9 mouse cellular contexts compared by ENCODE assay signal in genomic region chr13:78175821-78176380, GRCm38 (mm10). TPM values are rescaled to one million over a fixed set of nuclear protein-coding genes. Genes with fewer than 3 reads are reported as not detected.
DNase-seq lines count a peak whose midpoint lies in the region; ATAC-seq lines count a peak whose summit lies in the region.
"Had no signal": no experiment of that assay in that cellular context is flagged by ENCODE, and none has a peak within 500 bp of the region (broad histone marks: within the 10 kb centered on the region; RNA-seq: fewer than 3 reads in every experiment).

No protein-coding gene starts in this region.

- H3K9me3 ChIP-seq in forebrain, embryonic 12.5 days, result no peaks in the 10 kb centered on the region
- no peaks in the 10 kb centered on the region for H3K9me3 ChIP-seq in midbrain, embryonic 12.5 days
- H3K9me3 ChIP-seq: limb, embryonic 12.5 days had no signal

- peak; percentile 13 for DNase-seq in adrenal gland, adult 2 months
- no peak for DNase-seq in adrenal gland, postnatal 4 days (ENCODE audit: low spot score in 2 of 2)
- peak; percentile 68 to 76 for DNase-seq in left cerebral cortex, postnatal 14 days (ENCODE audit: low spot score in 2 of 2)
- DNase-seq in left cerebral cortex, adult 9 months (ENCODE audit: low spot score in 2 of 2), result no peak
- no peak for DNase-seq in heart, adult 11 months
- no peak for DNase-seq in urinary bladder, postnatal 25 days (ENCODE audit: low spot score)

- peaks cover 63% of the 10 kb centered on the region for H3K27me3 ChIP-seq in forebrain, embryonic 12.5 days
- H3K27me3 ChIP-seq in midbrain, embryonic 12.5 days, result peaks cover 44% of the 10 kb centered on the region

- no peaks in the 10 kb centered on the region for H3K36me3 ChIP-seq in forebrain, embryonic 12.5 days (replicated peaks)
- H3K36me3 ChIP-seq in midbrain, embryonic 12.5 days, result no peaks in the 10 kb centered on the region
- H3K36me3 ChIP-seq: limb, embryonic 12.5 days had no signal

- peaks cover 20% of the 10 kb centered on the region for H3K4me1 ChIP-seq in forebrain, embryonic 12.5 days
- H3K4me1 ChIP-seq in midbrain, embryonic 12.5 days, result peaks cover 16% of the 10 kb centered on the region; the same call in 1 of the 2 replicates

- 2% methylated on average over 8 of the region's 8 CpGs for WGBS in forebrain, embryonic 12.5 days
- WGBS in midbrain, embryonic 12.5 days, result under 1% methylated on average over 8 of the region's 8 CpGs

- no peak for ATAC-seq in forebrain, embryonic 12.5 days (ENCODE audit: low FRiP score)
- ATAC-seq in midbrain, embryonic 12.5 days (ENCODE audit: low FRiP score, low read depth), result no peak

- H3K27ac ChIP-seq in forebrain, embryonic 12.5 days, result peak overlapping the region; percentile 93
- peak overlapping the region; percentile 80 for H3K27ac ChIP-seq in midbrain, embryonic 12.5 days (replicated peaks)
- H3K27ac ChIP-seq: limb, embryonic 12.5 days had no signal

- intact Hi-C loops in left cerebral cortex, postnatal 14 days (cut with DNase I), result loop anchor here (5.0 to 10.0 kb wide), 3 partner anchors 284 to 1211 kb away; no protein-coding TSS in a partner anchor

- H3K4me2 ChIP-seq in forebrain, embryonic 12.5 days, result peak overlapping the region; percentile 54
- H3K4me2 ChIP-seq in midbrain, embryonic 12.5 days (replicated peaks), result peak overlapping the region; percentile 47
- H3K4me2 ChIP-seq: limb, embryonic 12.5 days had no signal

- H3K4me3 ChIP-seq in forebrain, embryonic 12.5 days (replicated peaks), result peak overlapping the region; percentile 38
- peak overlapping the region; percentile 39 for H3K4me3 ChIP-seq in midbrain, embryonic 12.5 days
- H3K4me3 ChIP-seq: limb, embryonic 12.5 days had no signal

- peak overlapping the region; percentile 63 for H3K9ac ChIP-seq in forebrain, embryonic 12.5 days
- peak overlapping the region; percentile 59 for H3K9ac ChIP-seq in midbrain, embryonic 12.5 days (replicated peaks)
- H3K9ac ChIP-seq: limb, embryonic 12.5 days had no signal

RNA-seq across cellular contexts. Expression of gene Nr2f1, which starts 23.7 kb away (rescaled TPM):
- 10 to 100 TPM; 18.2 to 22.7 TPM for total RNA-seq in adrenal gland, adult 2 months (2021)
- 97.9 and 105 TPM in 2 replicates for polyA plus RNA-seq in adrenal gland, adult 2 months (2012; rRNA removed)
- 10 to 100 TPM; 29.4 to 29.5 TPM for total RNA-seq in adrenal gland, postnatal 4 days (2021)
- total RNA-seq in left cerebral cortex, postnatal 14 days (2021), result 100 to 1,000 TPM; 133 to 142 TPM
- polyA plus RNA-seq in forebrain, embryonic 12.5 days (2016; fragmentation: Nextera tagmentation; extraction: Ambion mirVana), result 86.3 and 113 TPM in 2 replicates
- 62.3 and 84.1 TPM in 2 replicates for polyA plus RNA-seq in midbrain, embryonic 12.5 days (2016; fragmentation: Nextera tagmentation; extraction: Ambion mirVana)

Comparison
In these comparisons a context has a peak if more than half of its experiments do, and no peak if none do; other contexts are left out.
1. DNase-seq: peak in adrenal gland, adult 2 months (single experiment) and left cerebral cortex, postnatal 14 days (2 of 2); none in adrenal gland, postnatal 4 days (0 of 2), left cerebral cortex, adult 9 months (0 of 2), heart, adult 11 months (single experiment) and urinary bladder, postnatal 25 days (single experiment).
2. RNA of gene Nr2f1, which starts 23.7 kb away (total RNA-seq): 133 to 142 TPM in left cerebral cortex, postnatal 14 days; 29.4 to 29.5 TPM in adrenal gland, postnatal 4 days and 18.2 to 22.7 TPM in adrenal gland, adult 2 months; every median in the first group is over 4 times any median in the second.